Mouse (Mus musculus): ENCODE measurements around the gene Zfp772.
"Not testable (repeated sequence)": the region's sequence is repeated elsewhere in the genome, so short reads cannot be mapped to it uniquely, and the experiment has no call there.

The Zfp772 gene

GRCm38 (mm10) chr7:7209313-7210151 is at the start of gene Zfp772:
Gene Zfp772 (minus strand): TSS chr7:7209998.
- peak in 1 of 2 experiments; percentile 32 for DNase-seq

GRCm38 (mm10) chr7:7247228-7247627 is 37.4 kb upstream of the Zfp772 start, which contains the start of gene Vmn2r29:
Gene Vmn2r29 (minus strand): TSS chr7:7247328.
- DNase-seq = not testable (repeated sequence)

GRCm38 (mm10) chr7:7188191-7188942 is 21.4 kb downstream of the Zfp772 start:
- peak; percentile 32 to 39 for DNase-seq

- no peak for DNase-seq
These were observed 22.2 kb downstream of the Zfp772 start for GRCm38 (mm10) chr7:7187417-7188190.

GRCm38 (mm10) chr7:7185897-7186296 is 23.9 kb downstream of the Zfp772 start:
- no peak for DNase-seq

GRCm38 (mm10) chr7:7171227-7172147 is 38.3 kb downstream of the Zfp772 start, which contains the start of gene Zfp418:
Gene Zfp418 (plus strand): TSS chr7:7171330.
- peak; percentile 14 to 25 for DNase-seq

Data from thymus, adult 18-20 months (tissue).